Mouse (Mus musculus) hindbrain, embryonic 16.5 days (tissue): ENCODE results near the gene Nhs. TPM values are rescaled to one million over a fixed set of nuclear protein-coding genes. Genes with fewer than 3 reads are reported as not detected.

Experiments
- ATAC-seq: fragments of 200-750 bp; cut with Nextera tagmentation; 2 replicates; pipeline ENCODE4 v1.8.0; 2017; ENCODE audit warnings: moderate TSS enrichment, moderate library complexity
- H3K27ac ChIP-seq: fragments of 300-500 bp; sonication (generic); 2 replicates; pipeline ENCODE4 v1.5.1; 2014; ENCODE audit warnings: low read depth, mild to moderate bottlenecking, control low read depth, low read length, moderate library complexity
- H3K27me3 ChIP-seq: fragments of 300-500 bp; sonication (generic); replicated peaks from 2 replicates; pipeline ENCODE4 v1.6.1; 2014; ENCODE audit warnings: low read length; ENCODE audit not compliant: control insufficient read depth, insufficient read depth
- H3K36me3 ChIP-seq: fragments of 300-500 bp; sonication (generic); 2 replicates; pipeline ENCODE4 v1.6.1; 2014; ENCODE audit warnings: mild to moderate bottlenecking, low read length, moderate library complexity, mixed read lengths; ENCODE audit not compliant: control insufficient read depth, insufficient read depth
- H3K4me1 ChIP-seq: fragments of 300-500 bp; sonication (generic); 2 replicates; pipeline ENCODE4 v1.6.1; 2014; ENCODE audit warnings: low read depth, low read length; ENCODE audit not compliant: control insufficient read depth, insufficient read depth
- H3K4me2 ChIP-seq: fragments of 300-500 bp; sonication (generic); 2 replicates; pipeline ENCODE4 v1.6.1; 2014; ENCODE audit warnings: mild to moderate bottlenecking, low read length, control low read depth, moderate library complexity
- H3K4me3 ChIP-seq: fragments of 300-500 bp; sonication (generic); 2 replicates; pipeline ENCODE4 v1.5.1; 2014; ENCODE audit warnings: mild to moderate bottlenecking, low read length, control low read depth, moderate library complexity
- H3K9ac ChIP-seq: fragments of 300-500 bp; sonication (generic); 2 replicates; pipeline ENCODE4 v1.6.1; 2014; ENCODE audit warnings: low read depth, mild to moderate bottlenecking, control low read depth, low read length, moderate library complexity
- H3K9me3 ChIP-seq: fragments of 300-500 bp; sonication (generic); 2 replicates; pipeline ENCODE4 v1.6.1; 2014; ENCODE audit warnings: mild to moderate bottlenecking, low read length, moderate library complexity; ENCODE audit not compliant: control insufficient read depth
- WGBS: fragments of 180-500 bp; shearing (Covaris S2); extraction: QIAGEN DNeasy Blood & Tissue Kit; methylation state at CpG from one replicate; pipeline ENCODE4 v1.1.7; 2014; 5-methylcytosine and 5-hydroxymethylcytosine counted together
- polyA plus RNA-seq: library from polyadenylated mRNA; unstranded; fragments of >200 nt; fragmentation: Nextera tagmentation; extraction: Ambion mirVana; gene quantifications from 2 replicates; pipeline ENCODE4 v1.2.1, GENCODE M21; 2015

The Nhs gene
- polyA plus RNA-seq, 1 experiment from 2014 or later = 4.7 TPM

GRCm38 (mm10) chrX:161971961-161972502 lies 187.5 kb downstream of the Nhs start:
- Histone ChIP-seq H3K4me2 (no peak overlapping the region), H3K9me3 (no peaks in the 10 kb centered on the region), H3K4me1 (no peaks in the 10 kb centered on the region), H3K27me3 (peaks cover 4% of the 10 kb centered on the region; the same call in 1 of the 2 replicates), H3K9ac (no peak overlapping the region), H3K36me3 (no peaks in the 10 kb centered on the region), H3K4me3 (no peak overlapping the region), H3K27ac (no peak overlapping the region)
- WGBS = 82% methylated on average over 3 of the region's 3 CpGs
- ATAC-seq = no peak

DNA sequence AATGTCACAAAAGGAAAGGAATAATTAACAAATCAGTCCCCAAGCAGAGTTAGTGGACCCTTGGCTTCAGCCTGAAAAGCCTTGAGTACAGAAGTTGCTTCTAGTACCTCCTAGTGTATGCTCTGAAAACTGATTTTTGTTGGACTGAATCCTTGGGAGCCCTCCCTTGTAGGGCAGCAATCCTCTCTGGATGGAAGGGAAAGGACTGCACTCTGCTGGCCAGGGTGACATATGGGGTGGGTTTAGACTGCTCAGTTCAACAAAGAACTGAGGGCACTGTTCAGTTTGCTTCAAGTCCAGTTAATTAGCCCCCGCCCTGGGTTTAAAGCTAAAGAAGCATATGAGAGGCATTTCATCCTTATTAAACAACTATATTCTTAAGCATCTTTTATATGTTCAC lies 188.4 kb downstream of the Nhs start:
- no peaks in the 10 kb centered on the region for H3K36me3 ChIP-seq
- H3K9ac ChIP-seq = no peak overlapping the region
- peaks cover 2% of the 10 kb centered on the region; the same call in 1 of the 2 replicates for H3K27me3 ChIP-seq

GRCm38 (mm10) chrX:161967692-161968091 lies 191.8 kb downstream of the Nhs start:
- Histone ChIP-seq H3K36me3 (no peaks in the 10 kb centered on the region), H3K4me2 (no peak overlapping the region), H3K4me3 (no peak overlapping the region), H3K9me3 (no peaks in the 10 kb centered on the region), H3K27ac (no peak overlapping the region), H3K27me3 (0 out of 2 replicates have a peak, but pooled peaks cover 2% of the 10 kb centered on the region), H3K9ac (no peak overlapping the region), H3K4me1 (no peaks in the 10 kb centered on the region)
- 33% methylated on average over 4 of the region's 4 CpGs for WGBS
- peak; percentile 75 for ATAC-seq

More for the DNA sequence above, 188.4 kb downstream of the Nhs start:
- Histone ChIP-seq H3K27ac (no peak overlapping the region), H3K4me1 (no peaks in the 10 kb centered on the region), H3K4me3 (no peak overlapping the region), H3K4me2 (no peak overlapping the region), H3K9me3 (no peaks in the 10 kb centered on the region)
- 89% methylated on average over 1 of the region's 1 CpGs for WGBS
- ATAC-seq = no peak

DNA sequence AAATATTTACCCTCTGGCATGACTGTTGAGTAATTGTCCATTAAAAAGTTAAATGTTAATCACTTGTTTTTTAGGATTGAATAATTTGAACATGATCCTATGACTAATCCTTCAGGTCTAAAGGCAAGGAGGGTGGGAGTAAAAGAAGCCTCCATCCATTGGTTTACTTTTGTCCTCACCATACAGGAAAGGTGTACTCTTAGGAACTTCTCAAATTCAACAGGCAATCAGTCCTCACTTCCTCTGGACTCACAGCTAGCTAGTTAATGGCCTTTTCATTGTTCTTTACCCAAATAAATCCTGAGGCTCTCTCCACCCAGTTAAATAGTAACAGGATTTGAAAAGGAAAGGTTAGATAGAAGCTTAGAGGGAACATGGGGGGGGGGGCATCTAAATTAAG lies 196.2 kb downstream of the Nhs start:
- no peaks in the 10 kb centered on the region for H3K36me3 ChIP-seq
- H3K9ac ChIP-seq = no peak overlapping the region
- no peaks in the 10 kb centered on the region for H3K9me3 ChIP-seq
- no peak overlapping the region for H3K27ac ChIP-seq
- no peaks in the 10 kb centered on the region for H3K4me1 ChIP-seq
- no peaks in the 10 kb centered on the region; the same call in 1 of the 2 replicates for H3K27me3 ChIP-seq
- no peak overlapping the region for H3K4me2 ChIP-seq
- no peak overlapping the region for H3K4me3 ChIP-seq
- ATAC-seq = no peak

DNA sequence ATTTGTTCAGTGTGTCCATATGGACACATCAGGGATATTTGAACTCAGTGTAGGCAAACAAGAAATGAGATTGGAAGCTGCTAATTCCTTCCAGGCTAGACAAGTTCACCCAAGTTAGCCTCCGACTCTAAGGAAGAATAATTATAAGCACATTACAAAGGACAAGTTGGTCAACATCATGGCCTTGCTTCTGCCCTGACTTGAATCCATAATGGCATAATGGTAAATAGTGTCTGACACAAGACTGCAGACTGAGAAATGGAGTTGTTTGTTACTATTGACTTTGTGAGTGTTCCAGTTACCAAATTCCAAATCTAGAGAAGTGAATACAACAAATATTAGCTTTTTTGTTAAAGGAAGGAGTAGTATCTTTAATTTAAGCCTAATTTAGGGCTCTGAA lies 196.7 kb downstream of the Nhs start:
- no peaks in the 10 kb centered on the region; the same call in 1 of the 2 replicates for H3K27me3 ChIP-seq
- H3K9me3 ChIP-seq = no peaks in the 10 kb centered on the region
- no peak overlapping the region for H3K4me3 ChIP-seq
- no peaks in the 10 kb centered on the region for H3K36me3 ChIP-seq
- H3K27ac ChIP-seq = no peak overlapping the region
- no peaks in the 10 kb centered on the region for H3K4me1 ChIP-seq
- WGBS = 79% methylated on average over 1 of the region's 1 CpGs
- no peak overlapping the region for H3K4me2 ChIP-seq
- ATAC-seq = no peak
- no peak overlapping the region for H3K9ac ChIP-seq

DNA sequence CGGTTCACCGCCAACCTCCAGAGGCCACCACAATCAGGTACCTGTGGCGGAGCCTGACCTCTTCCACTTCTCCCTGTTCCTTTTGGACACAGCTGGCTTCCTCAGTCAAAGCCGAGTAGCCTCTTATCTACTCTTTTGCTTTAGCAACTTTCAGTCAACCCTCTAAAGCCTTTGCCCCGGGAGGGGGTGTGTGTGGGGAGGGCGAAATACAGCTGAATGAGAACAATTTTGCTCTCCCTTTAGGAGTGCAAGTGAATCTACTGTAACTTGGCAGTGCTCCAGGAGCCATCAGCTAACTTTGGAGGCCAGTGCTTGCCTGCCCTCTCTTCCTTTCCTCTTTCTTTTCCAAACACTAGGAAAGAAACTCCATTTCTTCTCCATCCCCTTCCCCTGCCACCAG lies 197.8 kb downstream of the Nhs start:
- WGBS = 51% methylated on average over 6 of the region's 6 CpGs

GRCm38 (mm10) chrX:161961176-161961575 lies 198.4 kb downstream of the Nhs start:
- Histone ChIP-seq H3K9me3 (no peaks in the 10 kb centered on the region), H3K4me3 (no peak overlapping the region), H3K27me3 (peaks cover 5% of the 10 kb centered on the region), H3K27ac (no peak overlapping the region), H3K9ac (no peak overlapping the region), H3K4me2 (no peak overlapping the region), H3K4me1 (no peaks in the 10 kb centered on the region), H3K36me3 (no peaks in the 10 kb centered on the region)
- ATAC-seq = peak; percentile 78
- 39% methylated on average over 4 of the region's 4 CpGs for WGBS

More for the DNA sequence above, 197.8 kb downstream of the Nhs start:
- no peak overlapping the region for H3K9ac ChIP-seq
- H3K9me3 ChIP-seq = no peaks in the 10 kb centered on the region
- no peak for ATAC-seq
- no peaks in the 10 kb centered on the region for H3K4me1 ChIP-seq
- H3K27me3 ChIP-seq = peaks cover 4% of the 10 kb centered on the region
- no peaks in the 10 kb centered on the region for H3K36me3 ChIP-seq
- H3K27ac ChIP-seq = no peak overlapping the region; the same call in 1 of the 2 replicates
- H3K4me2 ChIP-seq = no peak overlapping the region
- H3K4me3 ChIP-seq = no peak overlapping the region

DNA sequence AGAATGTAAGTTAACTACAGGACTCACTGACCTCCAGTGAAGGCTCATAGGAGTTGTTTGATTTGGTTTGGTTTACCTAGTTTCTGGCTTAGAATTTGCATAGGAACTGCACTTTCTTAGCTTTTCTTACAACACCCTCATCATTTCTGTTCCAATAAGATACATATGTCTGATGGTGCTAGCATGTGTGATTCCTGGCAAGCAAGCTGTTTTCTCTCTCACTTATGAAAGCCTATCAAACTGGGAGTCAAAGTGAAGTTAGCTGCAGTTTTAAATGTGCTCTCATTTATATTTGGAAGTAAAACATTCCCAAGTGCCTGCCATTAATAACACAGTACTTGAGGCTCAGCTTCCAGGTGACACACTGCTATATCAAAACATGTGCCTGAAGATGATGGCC lies 207.2 kb downstream of the Nhs start:
- H3K4me3 ChIP-seq = no peak overlapping the region
- ATAC-seq = no peak
- H3K9ac ChIP-seq = no peak overlapping the region
- H3K4me2 ChIP-seq = no peak overlapping the region
- no peaks in the 10 kb centered on the region for H3K9me3 ChIP-seq
- no peaks in the 10 kb centered on the region for H3K4me1 ChIP-seq
- H3K36me3 ChIP-seq = no peaks in the 10 kb centered on the region
- H3K27ac ChIP-seq = no peak overlapping the region
- peaks cover 3% of the 10 kb centered on the region for H3K27me3 ChIP-seq

DNA sequence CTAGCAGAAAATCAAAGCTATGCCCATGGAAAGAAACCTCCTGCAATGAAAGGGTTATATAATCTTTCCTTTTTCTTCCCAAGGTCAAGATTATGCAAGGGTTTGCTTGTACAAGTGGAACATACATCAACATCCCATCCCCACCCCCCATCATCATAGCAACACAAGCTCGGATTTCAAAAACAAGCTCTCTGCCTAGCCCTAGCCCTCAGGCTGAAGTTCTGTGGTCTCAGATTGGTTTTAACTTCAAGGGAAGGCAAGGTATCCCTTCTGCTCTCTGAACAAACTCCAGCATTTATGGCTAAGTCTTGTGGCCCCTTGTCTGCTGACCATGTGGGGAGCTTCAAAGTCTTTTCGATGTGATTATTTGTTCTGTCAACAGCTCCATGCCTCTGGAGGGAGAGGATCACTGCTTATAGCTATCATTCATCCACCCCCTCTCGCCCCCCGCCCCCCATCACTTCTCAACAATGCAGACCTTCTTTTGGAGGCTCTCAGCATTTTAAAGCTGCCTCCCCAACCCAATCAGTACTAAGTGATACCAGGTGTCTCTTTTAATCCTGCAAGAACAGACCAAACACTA lies 216.3 kb downstream of the Nhs start:
- no peak for ATAC-seq
- peaks cover 2% of the 10 kb centered on the region; the same call in 1 of the 2 replicates for H3K27me3 ChIP-seq
- H3K36me3 ChIP-seq = no peaks in the 10 kb centered on the region
- H3K9ac ChIP-seq = no peak overlapping the region
- H3K27ac ChIP-seq = no peak overlapping the region
- no peak overlapping the region for H3K4me2 ChIP-seq
- WGBS = 83% methylated on average over 4 of the region's 4 CpGs
- no peaks in the 10 kb centered on the region for H3K4me1 ChIP-seq
- H3K4me3 ChIP-seq = no peak overlapping the region
- H3K9me3 ChIP-seq = no peaks in the 10 kb centered on the region
